Mouse (Mus musculus): Measurements from ENCODE around the gene Rnf220. TPM values are rescaled to one million over a fixed set of nuclear protein-coding genes. Genes with fewer than 3 reads are reported as not detected.
A peak's percentile ranks its signal among the peaks of the same experiment; 100 is the strongest.

The Rnf220 gene
- polyA plus RNA-seq, 1 experiment from 2014 or later: 17.3 TPM

DNA sequence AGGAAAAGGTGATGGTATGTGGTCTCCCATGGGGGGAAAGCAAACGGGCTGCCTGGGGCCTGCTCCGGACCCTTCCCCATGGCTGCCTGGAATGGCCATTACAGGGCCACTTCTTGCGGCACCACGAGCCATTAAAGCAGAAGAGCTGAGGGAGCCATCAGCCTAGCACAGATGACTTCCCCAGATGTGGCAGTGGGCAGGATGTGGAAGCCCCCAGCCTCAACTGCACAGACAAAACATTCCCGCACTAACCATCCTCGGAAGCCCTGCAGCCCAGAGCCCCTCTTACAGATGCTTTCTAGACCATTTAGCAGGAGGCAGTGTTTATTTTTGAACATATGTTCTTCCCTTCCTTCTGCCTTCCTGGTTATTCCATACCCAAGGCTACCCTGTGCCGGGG is 103.8 kb downstream of the Rnf220 start:
- Histone ChIP-seq H3K27me3 (ENCODE audit: insufficient read depth, low read length) (no peaks in the 10 kb centered on the region), H3K27ac (ENCODE audit: low read depth) (no peak overlapping the region), H3K4me1 (ENCODE audit: insufficient read depth) (no peaks in the 10 kb centered on the region), H3K4me3 (ENCODE audit: low read depth, low read length) (no peak overlapping the region), H3K36me3 (replicated peaks; ENCODE audit: insufficient read depth, low read length) (no peaks in the 10 kb centered on the region), H3K9ac (replicated peaks) (no peak overlapping the region), H3K9me3 (ENCODE audit: low read length) (no peaks in the 10 kb centered on the region), H3K4me2 (ENCODE audit: low read depth, low read length) (no peak overlapping the region)
- no peak for ATAC-seq
- no peak for DNase-seq
- TF ChIP-seq CTCF (IDR thresholded peaks at IDR 0.05; ENCODE audit: low read depth) (no peak), EP300 (IDR thresholded peaks at IDR 0.05; ENCODE audit: low read depth) (no peak)
- 66% methylated on average over 7 of the region's 7 CpGs for WGBS (ENCODE audit: insufficient replicate concordance)

DNA sequence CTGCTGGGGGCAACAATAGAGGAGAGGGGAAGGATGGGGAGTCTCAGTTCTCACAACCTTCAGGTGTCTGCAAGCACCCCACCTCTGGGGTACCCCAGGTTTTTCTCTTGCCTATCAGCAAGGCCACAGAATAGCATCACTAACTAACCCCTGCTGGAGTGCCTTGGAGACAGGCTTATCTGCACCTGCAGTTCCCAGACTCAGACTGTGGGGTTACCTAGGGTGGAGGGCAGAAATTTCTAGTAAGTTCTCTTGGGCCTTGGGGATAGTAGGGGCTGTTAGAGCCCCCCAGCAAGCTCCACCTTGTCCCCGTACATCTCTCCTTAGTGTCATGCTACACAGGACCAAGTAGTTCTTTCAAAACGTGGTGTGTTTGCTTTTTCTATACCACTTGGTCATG is 104.5 kb downstream of the Rnf220 start:
- H3K27me3 ChIP-seq (ENCODE audit: insufficient read depth, low read length): no peaks in the 10 kb centered on the region
- no peak for ATAC-seq
- H3K9ac ChIP-seq (replicated peaks): no peak overlapping the region

DNA sequence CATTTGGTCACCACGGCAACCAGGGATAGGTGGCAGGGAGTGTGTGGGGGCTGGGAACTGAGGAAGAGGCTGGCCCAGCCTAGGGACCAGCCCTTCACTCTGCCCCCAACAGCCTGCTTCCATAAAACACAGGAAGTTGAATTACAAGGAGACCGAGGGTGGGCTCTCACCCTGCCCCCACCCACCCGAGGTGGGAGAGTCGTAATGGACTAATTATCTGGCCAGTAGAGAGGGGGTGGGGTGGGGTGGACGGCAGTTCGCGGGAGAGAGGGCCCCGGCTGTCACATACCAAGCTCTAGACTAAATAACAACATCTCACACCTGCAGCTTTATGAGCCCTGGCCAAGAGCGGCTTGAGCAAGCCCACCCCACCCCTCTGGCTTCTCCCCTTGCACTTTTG is 104.9 kb downstream of the Rnf220 start:
- Histone ChIP-seq H3K4me2 (ENCODE audit: low read depth, low read length) (no peak overlapping the region), H3K9me3 (ENCODE audit: low read length) (no peaks in the 10 kb centered on the region), H3K27me3 (ENCODE audit: insufficient read depth, low read length) (no peaks in the 10 kb centered on the region), H3K36me3 (replicated peaks; ENCODE audit: insufficient read depth, low read length) (no peaks in the 10 kb centered on the region), H3K4me3 (ENCODE audit: low read depth, low read length) (no peak overlapping the region), H3K27ac (ENCODE audit: low read depth) (no peak overlapping the region), H3K9ac (replicated peaks) (no peak overlapping the region), H3K4me1 (ENCODE audit: insufficient read depth) (no peaks in the 10 kb centered on the region)
- 24% methylated on average over 9 of the region's 9 CpGs for WGBS (ENCODE audit: insufficient replicate concordance)
- TF ChIP-seq EP300 (IDR thresholded peaks at IDR 0.05; ENCODE audit: low read depth) (no peak), CTCF (IDR thresholded peaks at IDR 0.05; ENCODE audit: low read depth) (no peak)
- DNase-seq (no peak), ATAC-seq (no peak)

More for the DNA sequence above, 104.5 kb downstream of the Rnf220 start:
- H3K4me2 ChIP-seq (ENCODE audit: low read depth, low read length): no peak overlapping the region
- H3K9me3 ChIP-seq (ENCODE audit: low read length): no peaks in the 10 kb centered on the region
- H3K36me3 ChIP-seq (replicated peaks; ENCODE audit: insufficient read depth, low read length): no peaks in the 10 kb centered on the region
- TF ChIP-seq EP300 (IDR thresholded peaks at IDR 0.05; ENCODE audit: low read depth): no peak
- no peak for TF ChIP-seq CTCF (IDR thresholded peaks at IDR 0.05; ENCODE audit: low read depth)
- H3K4me1 ChIP-seq (ENCODE audit: insufficient read depth): no peaks in the 10 kb centered on the region
- WGBS (ENCODE audit: insufficient replicate concordance): 36% methylated on average over 2 of the region's 2 CpGs
- H3K27ac ChIP-seq (ENCODE audit: low read depth): no peak overlapping the region
- DNase-seq: no peak
- H3K4me3 ChIP-seq (ENCODE audit: low read depth, low read length): no peak overlapping the region

DNA sequence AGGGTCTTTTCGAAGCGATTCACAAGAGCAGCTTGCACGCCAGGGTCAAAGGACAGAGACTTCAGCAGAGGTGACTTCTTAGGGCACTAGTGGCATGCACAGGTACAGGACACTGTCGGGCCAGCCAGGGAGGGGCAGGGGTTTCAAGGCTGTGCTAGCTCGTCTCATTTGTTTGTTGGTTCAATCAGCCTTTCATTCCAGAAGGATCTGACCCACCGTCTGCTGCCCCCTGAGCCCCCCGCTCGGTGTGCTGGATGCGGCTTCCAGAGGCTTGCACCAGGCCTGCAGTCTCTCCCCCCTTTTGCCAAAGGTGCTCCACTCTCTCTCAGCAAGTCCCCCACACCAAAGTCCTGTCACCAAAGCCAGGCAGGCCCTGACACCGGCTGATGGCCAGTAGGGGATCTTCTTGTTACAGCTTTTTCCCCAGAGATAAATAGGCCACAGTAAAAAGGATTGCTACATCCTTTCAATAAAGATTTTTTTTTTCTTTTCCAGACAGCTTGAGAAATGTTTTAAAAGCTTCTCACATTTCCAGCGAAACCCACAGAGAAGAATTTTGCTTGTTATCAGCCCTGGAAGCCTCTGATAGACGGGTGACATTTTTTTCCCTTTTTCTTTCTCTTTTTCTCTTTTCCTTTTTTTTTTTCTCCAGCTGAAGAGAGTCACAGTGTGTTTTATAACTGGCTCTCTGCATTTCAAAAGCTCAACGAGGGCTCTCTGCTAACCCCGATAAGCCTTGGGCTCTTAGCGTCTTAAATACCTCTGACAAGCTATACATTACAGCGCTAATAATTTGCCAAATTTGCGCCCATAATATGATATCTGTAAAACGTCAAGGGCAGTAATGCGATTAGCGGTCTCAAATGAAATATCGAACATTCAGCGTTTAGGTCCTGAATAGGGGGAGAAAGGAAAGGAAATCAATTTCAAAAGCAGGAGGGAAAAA is 105.7 kb downstream of the Rnf220 start:
- no peaks in the 10 kb centered on the region for H3K36me3 ChIP-seq (replicated peaks; ENCODE audit: insufficient read depth, low read length)
- ATAC-seq (no peak), DNase-seq (no peak)
- no peak overlapping the region for H3K9ac ChIP-seq (replicated peaks)
- no peaks in the 10 kb centered on the region for H3K4me1 ChIP-seq (ENCODE audit: insufficient read depth)
- H3K27ac ChIP-seq (ENCODE audit: low read depth): no peak overlapping the region
- 50% methylated on average over 22 of the region's 22 CpGs for WGBS (ENCODE audit: insufficient replicate concordance)
- H3K27me3 ChIP-seq (ENCODE audit: insufficient read depth, low read length): no peaks in the 10 kb centered on the region
- H3K9me3 ChIP-seq (ENCODE audit: low read length): no peaks in the 10 kb centered on the region
- TF ChIP-seq EP300 (IDR thresholded peaks at IDR 0.05; ENCODE audit: low read depth): no peak
- TF ChIP-seq CTCF (IDR thresholded peaks at IDR 0.05; ENCODE audit: low read depth): no peak
- no peak overlapping the region for H3K4me2 ChIP-seq (ENCODE audit: low read depth, low read length)
- H3K4me3 ChIP-seq (ENCODE audit: low read depth, low read length): no peak overlapping the region

DNA sequence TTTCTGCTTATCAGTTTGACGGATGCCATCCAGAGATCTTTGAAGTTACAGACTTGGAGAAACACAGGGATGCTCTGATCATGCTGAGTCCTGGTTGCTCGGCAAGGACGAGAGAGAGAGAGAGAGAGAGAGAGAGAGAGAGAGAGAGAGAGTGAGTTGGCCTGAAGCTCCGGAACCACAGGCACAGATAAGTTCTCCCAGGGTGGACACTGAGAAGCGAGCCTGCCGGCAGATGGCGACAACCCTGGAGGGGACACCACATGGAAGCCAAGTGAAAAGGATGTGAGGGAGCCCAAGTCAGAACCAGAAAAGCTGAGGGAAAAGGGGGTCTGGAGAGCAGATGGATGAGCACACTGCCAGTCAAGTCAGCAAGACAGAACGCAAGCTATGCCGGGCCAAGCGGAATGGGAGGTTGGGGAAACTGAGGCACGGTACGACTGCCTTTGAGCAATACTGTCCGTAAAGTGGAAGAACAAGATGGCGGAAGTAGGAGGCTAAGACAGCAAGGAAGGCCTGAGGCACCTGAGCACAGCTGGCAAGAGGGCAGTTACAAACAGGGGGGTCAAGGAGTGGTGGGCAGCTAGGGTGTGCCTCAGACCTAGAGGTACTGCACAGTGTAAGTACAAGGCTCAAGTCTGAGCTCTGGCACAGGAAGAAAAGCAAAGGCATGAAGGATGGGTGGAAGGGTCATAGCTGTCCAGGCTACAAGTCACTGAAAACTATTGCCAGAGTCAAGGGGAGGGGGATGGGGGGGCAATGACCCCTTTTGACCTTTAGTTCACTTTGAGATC is 107.4 kb downstream of the Rnf220 start:
- H3K4me3 ChIP-seq (ENCODE audit: low read depth, low read length): no peak overlapping the region
- no peak overlapping the region for H3K9ac ChIP-seq (replicated peaks)
- H3K27ac ChIP-seq (ENCODE audit: low read depth): no peak overlapping the region
- TF ChIP-seq CTCF (IDR thresholded peaks at IDR 0.05; ENCODE audit: low read depth): peak; percentile 51
- TF ChIP-seq EP300 (IDR thresholded peaks at IDR 0.05; ENCODE audit: low read depth): no peak
- no peaks in the 10 kb centered on the region for H3K36me3 ChIP-seq (replicated peaks; ENCODE audit: insufficient read depth, low read length)
- H3K4me2 ChIP-seq (ENCODE audit: low read depth, low read length): no peak overlapping the region
- H3K9me3 ChIP-seq (ENCODE audit: low read length): no peaks in the 10 kb centered on the region
- DNase-seq: no peak
- no peaks in the 10 kb centered on the region for H3K4me1 ChIP-seq (ENCODE audit: insufficient read depth)
- H3K27me3 ChIP-seq (ENCODE audit: insufficient read depth, low read length): no peaks in the 10 kb centered on the region
- WGBS (ENCODE audit: insufficient replicate concordance): 83% methylated on average over 14 of the region's 14 CpGs
- ATAC-seq: no peak

DNA sequence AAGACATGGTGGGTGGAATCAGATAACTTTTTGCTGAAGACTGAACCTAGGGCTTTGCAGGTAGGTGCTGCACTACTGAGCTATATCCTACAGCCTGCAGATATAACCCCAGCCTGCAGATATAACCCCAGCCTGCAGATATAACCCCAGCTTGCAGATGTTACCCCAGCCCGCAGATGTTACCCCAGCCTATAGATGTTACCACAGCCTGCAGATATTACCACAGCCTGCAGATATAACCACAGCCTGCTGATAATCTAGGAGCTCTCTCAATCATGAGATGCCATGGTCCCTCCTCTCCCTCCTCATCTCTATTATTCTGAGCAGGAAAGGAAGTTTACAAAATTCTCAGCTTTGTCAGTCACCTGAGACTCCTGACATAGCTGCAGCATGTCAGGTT is 111.6 kb downstream of the Rnf220 start:
- Histone ChIP-seq H3K27ac (ENCODE audit: low read depth) (no peak overlapping the region), H3K9me3 (ENCODE audit: low read length) (no peaks in the 10 kb centered on the region), H3K9ac (replicated peaks) (no peak overlapping the region), H3K4me3 (ENCODE audit: low read depth, low read length) (no peak overlapping the region), H3K4me1 (ENCODE audit: insufficient read depth) (no peaks in the 10 kb centered on the region), H3K4me2 (ENCODE audit: low read depth, low read length) (no peak overlapping the region), H3K27me3 (ENCODE audit: insufficient read depth, low read length) (no peaks in the 10 kb centered on the region), H3K36me3 (replicated peaks; ENCODE audit: insufficient read depth, low read length) (no peaks in the 10 kb centered on the region)
- WGBS (ENCODE audit: insufficient replicate concordance): 50% methylated on average over 1 of the region's 1 CpGs
- TF ChIP-seq CTCF (IDR thresholded peaks at IDR 0.05; ENCODE audit: low read depth) (no peak), EP300 (IDR thresholded peaks at IDR 0.05; ENCODE audit: low read depth) (no peak)
- no peak for ATAC-seq
- no peak for DNase-seq

Measured in liver, postnatal 0 days (tissue).